ENCODE assay signal across 9 mouse cellular contexts in the genomic region with DNA sequence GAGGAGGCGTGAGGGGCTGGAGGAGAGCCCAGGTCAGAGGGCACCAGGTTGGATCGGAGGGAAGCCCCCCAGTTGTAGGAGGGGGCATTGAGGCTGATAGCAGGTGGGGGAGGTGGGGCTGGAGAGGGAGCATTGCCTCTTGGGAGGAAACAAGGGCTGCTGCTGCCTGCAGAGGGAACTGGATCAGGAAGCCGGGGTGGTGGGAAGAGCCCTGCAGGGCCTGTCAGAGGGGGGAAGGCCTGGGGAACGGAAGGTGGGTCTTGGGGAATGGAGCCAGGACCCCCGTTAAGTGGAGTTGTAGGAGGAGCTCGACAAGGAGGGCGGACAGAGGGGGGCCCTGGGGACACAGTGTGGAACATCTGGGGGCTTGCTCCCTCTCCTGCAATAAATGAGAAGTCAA. TPM values are rescaled to one million over a fixed set of nuclear protein-coding genes. Genes with fewer than 3 reads are reported as not detected.
DNase-seq lines count a peak whose midpoint lies in the region; ATAC-seq and TF ChIP-seq lines count a peak whose summit lies in the region.
"Had no signal": no experiment of that assay in that cellular context is flagged by ENCODE, and none has a peak within 500 bp of the region (broad histone marks: within the 10 kb centered on the region; RNA-seq: fewer than 3 reads in every experiment).

No protein-coding gene starts in this region.

- H3K9me3 ChIP-seq in liver, embryonic 11.5 days (ENCODE audit: control insufficient read depth, low read length): no peaks in the 10 kb centered on the region
- no peaks in the 10 kb centered on the region for H3K9me3 ChIP-seq in intestine, postnatal 0 days (ENCODE audit: control insufficient read depth)
- H3K9me3 ChIP-seq in neural tube, embryonic 13.5 days: no peaks in the 10 kb centered on the region
- H3K9me3 ChIP-seq: lung, embryonic 15.5 days had no signal

- peaks cover 33% of the 10 kb centered on the region for H3K4me1 ChIP-seq in liver, embryonic 11.5 days (replicated peaks; ENCODE audit: control insufficient read depth, insufficient read depth, low read length)
- H3K4me1 ChIP-seq in intestine, postnatal 0 days (replicated peaks; ENCODE audit: control insufficient read depth, insufficient read depth, low read length): 0 out of 2 replicates have a peak, but pooled peaks cover 9% of the 10 kb centered on the region
- H3K4me1 ChIP-seq in neural tube, embryonic 13.5 days (replicated peaks): peaks cover 51% of the 10 kb centered on the region

- 80% methylated on average over 7 of the region's 7 CpGs for WGBS in liver, embryonic 11.5 days
- WGBS in intestine, postnatal 0 days: 78% methylated on average over 6 of the region's 7 CpGs
- 64% methylated on average over 7 of the region's 7 CpGs for WGBS in neural tube, embryonic 13.5 days

- H3K27ac ChIP-seq in liver, embryonic 11.5 days (ENCODE audit: low read depth, low read length): no peak overlapping the region
- no peak overlapping the region for H3K27ac ChIP-seq in intestine, postnatal 0 days (ENCODE audit: low read depth, low read length)
- peak overlapping the region; percentile 98; the same call in 1 of the 2 replicates for H3K27ac ChIP-seq in neural tube, embryonic 13.5 days (replicated peaks)
- H3K27ac ChIP-seq: lung, embryonic 15.5 days had no signal

- no peak for TF ChIP-seq CTCF in intestine, postnatal 0 days (IDR thresholded peaks at IDR 0.05; ENCODE audit: low read depth)

- no peaks in the 10 kb centered on the region for H3K27me3 ChIP-seq in liver, embryonic 11.5 days (replicated peaks; ENCODE audit: control insufficient read depth, insufficient read depth, low read length)
- no peaks in the 10 kb centered on the region for H3K27me3 ChIP-seq in intestine, postnatal 0 days (replicated peaks; ENCODE audit: control insufficient read depth, insufficient read depth, low read length)
- H3K27me3 ChIP-seq in neural tube, embryonic 13.5 days: no peaks in the 10 kb centered on the region
- H3K27me3 ChIP-seq: lung, embryonic 15.5 days had no signal

- no peak for ATAC-seq in liver, embryonic 11.5 days (replicated peaks; ENCODE audit: low FRiP score)
- no peak for ATAC-seq in intestine, postnatal 0 days
- no peak for ATAC-seq in neural tube, embryonic 13.5 days (ENCODE audit: low read depth)

- peak overlapping the region; percentile 15 for H3K4me3 ChIP-seq in liver, embryonic 11.5 days (ENCODE audit: low read depth, low read length)
- no peak overlapping the region for H3K4me3 ChIP-seq in intestine, postnatal 0 days (ENCODE audit: low read depth, low read length)
- peak overlapping the region; percentile 64; the same call in 1 of the 2 replicates for H3K4me3 ChIP-seq in neural tube, embryonic 13.5 days

- DNase-seq in adrenal gland, adult 2 months: peak; percentile 20
- DNase-seq in adrenal gland, postnatal 10 days: no peak
- no peak for DNase-seq in liver, embryonic 11.5 days (ENCODE audit: low spot score)
- no peak for DNase-seq in liver
- DNase-seq in layer of hippocampus, postnatal 10 days (ENCODE audit: low spot score in 2 of 2): no peak
- DNase-seq in thymus, postnatal 36 days: no peak

- H3K9ac ChIP-seq in liver, embryonic 11.5 days (ENCODE audit: low read depth, low read length): peak overlapping the region; percentile 90; the same call in 1 of the 2 replicates
- no peak overlapping the region for H3K9ac ChIP-seq in intestine, postnatal 0 days (ENCODE audit: low read depth, low read length)
- H3K9ac ChIP-seq in neural tube, embryonic 13.5 days: peak overlapping the region; percentile 88

- peaks cover 51% of the 10 kb centered on the region for H3K36me3 ChIP-seq in liver, embryonic 11.5 days (ENCODE audit: control insufficient read depth, insufficient read depth, low read length)
- H3K36me3 ChIP-seq in intestine, postnatal 0 days (ENCODE audit: control insufficient read depth, insufficient read depth): peaks cover 55% of the 10 kb centered on the region
- H3K36me3 ChIP-seq in neural tube, embryonic 13.5 days: peaks cover 62% of the 10 kb centered on the region

- peak overlapping the region; percentile 98; the same call in 1 of the 2 replicates for H3K4me2 ChIP-seq in liver, embryonic 11.5 days
- peak overlapping the region; percentile 75 for H3K4me2 ChIP-seq in intestine, postnatal 0 days (replicated peaks; ENCODE audit: low read depth)
- peak overlapping the region; percentile 88 for H3K4me2 ChIP-seq in neural tube, embryonic 13.5 days

RNA-seq across cellular contexts. Expression of a gene that starts 2.6 kb away (rescaled TPM):
- 10 to 100 TPM; 39.7 to 45.0 TPM for total RNA-seq in adrenal gland, adult 2 months (2021)
- 99.9 and 105 TPM in 2 replicates for polyA plus RNA-seq in adrenal gland, adult 2 months (2012; rRNA removed)
- total RNA-seq in adrenal gland, postnatal 10 days (2021): 10 to 100 TPM; 42.9 to 66.4 TPM
- polyA plus RNA-seq in liver, embryonic 11.5 days (2014; fragmentation: Nextera tagmentation; extraction: Ambion mirVana): 14.2 and 19.0 TPM in 2 replicates
- polyA plus RNA-seq in intestine, postnatal 0 days (2015; fragmentation: Nextera tagmentation; extraction: Ambion mirVana): 8.7 and 12.8 TPM in 2 replicates
- 14.5 and 16.7 TPM in 2 replicates for polyA plus RNA-seq in neural tube, embryonic 13.5 days (2015; fragmentation: Nextera tagmentation; extraction: Ambion mirVana)
- total RNA-seq in layer of hippocampus, postnatal 10 days (2021): 10 to 100 TPM; 44.8 to 58.7 TPM

RNA-seq across cellular contexts. Expression of a gene that starts 20.0 kb away (rescaled TPM):
- 100 to 1,000 TPM; 149 to 168 TPM for total RNA-seq in adrenal gland, adult 2 months (2021)
- 205 and 234 TPM in 2 replicates for polyA plus RNA-seq in adrenal gland, adult 2 months (2012; rRNA removed)
- total RNA-seq in adrenal gland, postnatal 10 days (2021): 100 to 1,000 TPM; 151 to 164 TPM
- polyA plus RNA-seq in liver, embryonic 11.5 days (2014; fragmentation: Nextera tagmentation; extraction: Ambion mirVana): 135 TPM in 2 replicates
- 143 and 147 TPM in 2 replicates for polyA plus RNA-seq in intestine, postnatal 0 days (2015; fragmentation: Nextera tagmentation; extraction: Ambion mirVana)
- 285 and 322 TPM in 2 replicates for polyA plus RNA-seq in neural tube, embryonic 13.5 days (2015; fragmentation: Nextera tagmentation; extraction: Ambion mirVana)
- total RNA-seq in layer of hippocampus, postnatal 10 days (2021): 100 to 1,000 TPM; 312 to 315 TPM

RNA-seq across cellular contexts. Expression of a gene that starts 23.0 kb away (rescaled TPM):
- total RNA-seq in adrenal gland, adult 2 months (2021): 1 to 10 TPM; 6.2 to 7.8 TPM
- 28.9 and 30.1 TPM in 2 replicates for polyA plus RNA-seq in adrenal gland, adult 2 months (2012; rRNA removed)
- total RNA-seq in adrenal gland, postnatal 10 days (2021): 10 to 100 TPM in 1 of 2 experiments, 1 to 10 TPM in 1; 7.4 to 16.9 TPM
- 1.3 and 1.4 TPM in 2 replicates for polyA plus RNA-seq in liver, embryonic 11.5 days (2014; fragmentation: Nextera tagmentation; extraction: Ambion mirVana)
- 2.7 and 3.7 TPM in 2 replicates for polyA plus RNA-seq in intestine, postnatal 0 days (2015; fragmentation: Nextera tagmentation; extraction: Ambion mirVana)
- 102 and 104 TPM in 2 replicates for polyA plus RNA-seq in neural tube, embryonic 13.5 days (2015; fragmentation: Nextera tagmentation; extraction: Ambion mirVana)
- 100 to 1,000 TPM; 360 to 377 TPM for total RNA-seq in layer of hippocampus, postnatal 10 days (2021)

RNA-seq across cellular contexts. Expression of a gene that starts 25.4 kb away (rescaled TPM):
- 100 to 1,000 TPM; 106 to 128 TPM for total RNA-seq in adrenal gland, adult 2 months (2021)
- 90.6 and 111 TPM in 2 replicates for polyA plus RNA-seq in adrenal gland, adult 2 months (2012; rRNA removed)
- total RNA-seq in adrenal gland, postnatal 10 days (2021): 10 to 100 TPM; 82.6 to 86.3 TPM
- 249 and 257 TPM in 2 replicates for polyA plus RNA-seq in liver, embryonic 11.5 days (2014; fragmentation: Nextera tagmentation; extraction: Ambion mirVana)
- polyA plus RNA-seq in intestine, postnatal 0 days (2015; fragmentation: Nextera tagmentation; extraction: Ambion mirVana): 47.2 and 50.7 TPM in 2 replicates
- 103 and 110 TPM in 2 replicates for polyA plus RNA-seq in neural tube, embryonic 13.5 days (2015; fragmentation: Nextera tagmentation; extraction: Ambion mirVana)
- total RNA-seq in layer of hippocampus, postnatal 10 days (2021): 10 to 100 TPM; 53.9 to 57.7 TPM

RNA-seq across cellular contexts. Expression of a gene that starts 35.6 kb away (rescaled TPM):
- total RNA-seq in adrenal gland, adult 2 months (2021): 1 to 10 TPM; 1.9 to 2.7 TPM
- polyA plus RNA-seq in adrenal gland, adult 2 months (2012; rRNA removed): 2.7 and 3.7 TPM in 2 replicates
- total RNA-seq in adrenal gland, postnatal 10 days (2021): 1 to 10 TPM; 6.5 to 6.6 TPM
- polyA plus RNA-seq in liver, embryonic 11.5 days (2014; fragmentation: Nextera tagmentation; extraction: Ambion mirVana): 22.0 and 24.4 TPM in 2 replicates
- polyA plus RNA-seq in intestine, postnatal 0 days (2015; fragmentation: Nextera tagmentation; extraction: Ambion mirVana): 9.5 and 12.0 TPM in 2 replicates
- polyA plus RNA-seq in neural tube, embryonic 13.5 days (2015; fragmentation: Nextera tagmentation; extraction: Ambion mirVana): 1.0 and 1.4 TPM in 2 replicates
- total RNA-seq in layer of hippocampus, postnatal 10 days (2021): 1 to 10 TPM; 1.1 to 1.2 TPM
